Mouse (Mus musculus): ENCODE results near the gene Abr.

- TF ChIP-seq CTCF (IDR thresholded peaks at IDR 0.05; ENCODE audit: low read depth, low read length): no peak
- TF ChIP-seq EP300 (IDR thresholded peaks at IDR 0.05; ENCODE audit: insufficient read depth, low read depth, low read length): no peak
- no peak for TF ChIP-seq POLR2A (IDR thresholded peaks at IDR 0.05; ENCODE audit: insufficient read depth, low read length)
These were observed 35.4 kb upstream of the Abr start for GRCm38 (mm10) chr11:76657450-76657970.
